Mouse (Mus musculus): Measurements from ENCODE around the gene Lhfpl4. TPM values are rescaled to one million over a fixed set of nuclear protein-coding genes. Genes with fewer than 3 reads are reported as not detected.

Gene Lhfpl4
- total RNA-seq, 1 experiment, result 5.2 TPM

DNA sequence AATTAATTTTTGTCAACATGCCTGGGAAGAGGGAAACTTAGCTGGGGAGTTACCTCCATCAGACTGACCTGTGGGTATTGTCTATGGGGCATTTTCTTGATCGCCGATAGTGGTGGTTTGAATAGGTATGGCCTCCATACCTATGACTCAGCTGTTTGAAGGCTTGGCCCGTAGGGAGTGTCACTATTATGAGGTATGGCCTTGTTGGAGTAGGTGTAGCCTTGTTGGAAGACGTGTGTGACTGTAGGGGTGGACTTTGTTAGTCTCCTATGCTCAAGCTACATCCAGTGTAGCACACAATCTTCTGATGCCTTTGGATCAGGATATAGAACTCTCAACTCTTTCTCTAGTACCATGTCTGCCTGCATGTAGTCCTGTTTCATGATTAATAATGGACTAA, 39.1 kb downstream of the Lhfpl4 start:
- TF ChIP-seq MAFK (IDR thresholded peaks at IDR 0.05; ENCODE audit: insufficient read depth, low read depth, low read length) (no peak), ZNF384 (IDR thresholded peaks at IDR 0.05; ENCODE audit: low read depth, low read length) (no peak), CHD2 (IDR thresholded peaks at IDR 0.05; ENCODE audit: low read depth, low read length) (no peak), HCFC1 (IDR thresholded peaks at IDR 0.05; ENCODE audit: borderline replicate concordance, insufficient read depth, low read length) (no peak), ZC3H11A (IDR thresholded peaks at IDR 0.05; ENCODE audit: borderline replicate concordance, low read depth, low read length) (no peak)
- in situ Hi-C loops (cut with MboI; ENCODE audit: low sequenced_read_pairs in 2 of 2, unreplicated experiment in 2 of 2), result no loop called here
- no peak overlapping the region for H3K27ac ChIP-seq (ENCODE audit: insufficient read depth, low read depth, low read length, poor library complexity, severe bottlenecking)
- no peaks in the 10 kb centered on the region for H3K9me3 ChIP-seq (ENCODE audit: control insufficient read depth, insufficient read depth, low read depth, low read length)
- no peak overlapping the region for H3K9ac ChIP-seq (ENCODE audit: insufficient read depth, low read depth, low read length, poor library complexity, severe bottlenecking)
- peaks cover 0 to 6% of the 10 kb centered on the region in 2 experiments; a peak in 1 of 4 replicates for H3K4me1 ChIP-seq (ENCODE audit: control insufficient read depth in 2 of 2, insufficient read depth in 2 of 2, low read length in 2 of 2, poor library complexity in 1 of 2)
- no peak for DNase-seq (ENCODE audit: low read depth, low spot score)
- peaks cover 28% of the 10 kb centered on the region for H3K36me3 ChIP-seq (ENCODE audit: control insufficient read depth, insufficient read depth, low read length, poor library complexity, severe bottlenecking)
- H3K4me3 ChIP-seq (ENCODE audit: insufficient read depth in 1 of 2, low read depth in 1 of 2, low read length in 2 of 2, poor library complexity in 1 of 2, severe bottlenecking in 1 of 2), result no peak overlapping the region

DNA sequence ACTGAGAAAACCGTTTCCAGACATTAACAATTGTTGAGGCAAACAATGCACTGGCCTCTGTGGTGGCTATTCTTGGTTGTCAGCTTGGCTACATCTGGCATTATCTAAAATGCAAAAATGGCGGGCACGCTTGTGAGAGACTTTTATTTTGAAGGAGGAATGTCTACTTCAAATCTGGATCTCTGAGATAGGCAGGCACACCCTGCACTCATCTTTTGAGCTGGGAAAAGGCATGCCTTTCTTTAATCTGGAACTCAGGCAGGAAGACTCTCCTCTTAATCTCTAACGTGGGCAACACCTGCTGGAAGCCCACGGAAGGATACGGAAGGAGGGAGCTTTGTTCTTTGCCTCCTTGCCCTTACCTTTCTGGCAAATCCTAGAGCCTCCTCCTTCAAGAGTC, 40.3 kb downstream of the Lhfpl4 start:
- Histone ChIP-seq H3K9ac (ENCODE audit: insufficient read depth, low read depth, low read length, poor library complexity, severe bottlenecking) (no peak overlapping the region), H3K36me3 (ENCODE audit: control insufficient read depth, insufficient read depth, low read length, poor library complexity, severe bottlenecking) (peaks cover 37% of the 10 kb centered on the region), H3K4me3 (ENCODE audit: insufficient read depth in 1 of 2, low read depth in 1 of 2, low read length in 2 of 2, poor library complexity in 1 of 2, severe bottlenecking in 1 of 2) (no peak overlapping the region), H3K9me3 (ENCODE audit: control insufficient read depth, insufficient read depth, low read depth, low read length) (no peaks in the 10 kb centered on the region), H3K27ac (ENCODE audit: insufficient read depth, low read depth, low read length, poor library complexity, severe bottlenecking) (no peak overlapping the region), H3K4me1 (ENCODE audit: control insufficient read depth in 2 of 2, insufficient read depth in 2 of 2, low read length in 2 of 2, poor library complexity in 1 of 2) (peaks cover 0 to 8% of the 10 kb centered on the region in 2 experiments; a peak in 1 of 4 replicates)
- in situ Hi-C loops (cut with MboI; ENCODE audit: low sequenced_read_pairs in 2 of 2, unreplicated experiment in 2 of 2), result no loop called here
- DNase-seq (ENCODE audit: low read depth, low spot score), result no peak
- TF ChIP-seq ZC3H11A (IDR thresholded peaks at IDR 0.05; ENCODE audit: borderline replicate concordance, low read depth, low read length) (no peak), ZNF384 (IDR thresholded peaks at IDR 0.05; ENCODE audit: low read depth, low read length) (no peak), MAFK (IDR thresholded peaks at IDR 0.05; ENCODE audit: insufficient read depth, low read depth, low read length) (no peak), CHD2 (IDR thresholded peaks at IDR 0.05; ENCODE audit: low read depth, low read length) (no peak), HCFC1 (IDR thresholded peaks at IDR 0.05; ENCODE audit: borderline replicate concordance, insufficient read depth, low read length) (no peak)

DNA sequence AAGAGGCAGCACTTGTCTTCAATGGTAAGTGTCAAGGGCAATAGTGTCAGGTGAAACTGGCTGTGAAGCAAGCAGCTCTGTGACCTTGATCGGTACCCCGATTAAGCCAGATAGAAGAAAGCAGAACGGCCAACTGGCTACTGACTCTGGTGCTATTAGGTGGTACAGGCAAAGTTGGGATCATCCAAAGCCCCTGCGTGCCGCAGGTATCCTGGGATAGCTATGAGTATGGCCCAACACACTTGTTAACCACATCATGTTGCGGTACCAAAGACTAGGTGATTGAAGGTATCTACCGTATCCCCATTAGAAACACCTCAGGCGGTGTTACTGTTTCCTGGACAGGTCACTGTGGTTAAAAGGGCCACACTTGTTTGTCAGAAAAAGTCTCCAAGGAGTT, 41.1 kb downstream of the Lhfpl4 start:
- peaks cover 0 to 8% of the 10 kb centered on the region in 2 experiments; a peak in 1 of 4 replicates for H3K4me1 ChIP-seq (ENCODE audit: control insufficient read depth in 2 of 2, insufficient read depth in 2 of 2, low read length in 2 of 2, poor library complexity in 1 of 2)
- H3K27ac ChIP-seq (ENCODE audit: insufficient read depth, low read depth, low read length, poor library complexity, severe bottlenecking), result no peak overlapping the region
- no peak for DNase-seq (ENCODE audit: low read depth, low spot score)
- H3K4me3 ChIP-seq (ENCODE audit: insufficient read depth in 1 of 2, low read depth in 1 of 2, low read length in 2 of 2, poor library complexity in 1 of 2, severe bottlenecking in 1 of 2), result no peak overlapping the region
- no peaks in the 10 kb centered on the region for H3K9me3 ChIP-seq (ENCODE audit: control insufficient read depth, insufficient read depth, low read depth, low read length)
- in situ Hi-C loops (cut with MboI; ENCODE audit: low sequenced_read_pairs in 2 of 2, unreplicated experiment in 2 of 2), result no loop called here
- peaks cover 42% of the 10 kb centered on the region for H3K36me3 ChIP-seq (ENCODE audit: control insufficient read depth, insufficient read depth, low read length, poor library complexity, severe bottlenecking)
- no peak for TF ChIP-seq CHD2 (IDR thresholded peaks at IDR 0.05; ENCODE audit: low read depth, low read length)
- no peak for TF ChIP-seq HCFC1 (IDR thresholded peaks at IDR 0.05; ENCODE audit: borderline replicate concordance, insufficient read depth, low read length)
- TF ChIP-seq ZC3H11A (IDR thresholded peaks at IDR 0.05; ENCODE audit: borderline replicate concordance, low read depth, low read length), result no peak
- no peak for TF ChIP-seq MAFK (IDR thresholded peaks at IDR 0.05; ENCODE audit: insufficient read depth, low read depth, low read length)
- TF ChIP-seq ZNF384 (IDR thresholded peaks at IDR 0.05; ENCODE audit: low read depth, low read length), result no peak
- no peak overlapping the region for H3K9ac ChIP-seq (ENCODE audit: insufficient read depth, low read depth, low read length, poor library complexity, severe bottlenecking)

DNA sequence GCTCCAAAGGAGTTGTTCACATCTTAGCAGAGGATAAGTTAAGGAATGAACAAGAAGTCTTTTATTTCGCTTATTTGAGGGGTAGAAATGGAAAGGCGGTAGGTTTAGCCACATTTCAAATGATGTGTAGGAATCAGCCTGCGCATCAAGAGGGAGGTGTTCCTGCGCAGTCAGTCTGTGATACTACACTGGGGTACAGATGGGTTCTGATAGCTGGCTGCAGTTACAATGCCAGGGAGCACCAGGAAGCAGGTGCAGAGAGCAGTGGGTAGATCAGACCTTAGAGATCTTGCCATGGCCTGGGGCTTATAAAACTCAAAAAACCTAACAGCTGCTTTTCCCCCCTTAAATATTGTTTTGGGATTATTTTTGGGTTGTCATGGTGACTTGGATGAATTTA, 49.9 kb downstream of the Lhfpl4 start:
- DNase-seq (ENCODE audit: low read depth, low spot score), result no peak
- H3K36me3 ChIP-seq (ENCODE audit: control insufficient read depth, insufficient read depth, low read length, poor library complexity, severe bottlenecking), result peaks cover 27% of the 10 kb centered on the region
- in situ Hi-C loops (cut with MboI; ENCODE audit: low sequenced_read_pairs in 2 of 2, unreplicated experiment in 2 of 2), result loop anchor here in 1 of 2 experiments (5.0 kb wide), 1 partner anchor 33 kb away; no protein-coding TSS in a partner anchor
- no peak overlapping the region for H3K4me3 ChIP-seq (ENCODE audit: insufficient read depth in 1 of 2, low read depth in 1 of 2, low read length in 2 of 2, poor library complexity in 1 of 2, severe bottlenecking in 1 of 2)
- H3K9me3 ChIP-seq (ENCODE audit: control insufficient read depth, insufficient read depth, low read depth, low read length), result no peaks in the 10 kb centered on the region
- no peak overlapping the region for H3K9ac ChIP-seq (ENCODE audit: insufficient read depth, low read depth, low read length, poor library complexity, severe bottlenecking)
- H3K4me1 ChIP-seq (ENCODE audit: control insufficient read depth in 2 of 2, insufficient read depth in 2 of 2, low read length in 2 of 2, poor library complexity in 1 of 2), result no peaks in the 10 kb centered on the region
- TF ChIP-seq HCFC1 (IDR thresholded peaks at IDR 0.05; ENCODE audit: borderline replicate concordance, insufficient read depth, low read length) (no peak), ZNF384 (IDR thresholded peaks at IDR 0.05; ENCODE audit: low read depth, low read length) (no peak)
- H3K27ac ChIP-seq (ENCODE audit: insufficient read depth, low read depth, low read length, poor library complexity, severe bottlenecking), result no peak overlapping the region

DNA sequence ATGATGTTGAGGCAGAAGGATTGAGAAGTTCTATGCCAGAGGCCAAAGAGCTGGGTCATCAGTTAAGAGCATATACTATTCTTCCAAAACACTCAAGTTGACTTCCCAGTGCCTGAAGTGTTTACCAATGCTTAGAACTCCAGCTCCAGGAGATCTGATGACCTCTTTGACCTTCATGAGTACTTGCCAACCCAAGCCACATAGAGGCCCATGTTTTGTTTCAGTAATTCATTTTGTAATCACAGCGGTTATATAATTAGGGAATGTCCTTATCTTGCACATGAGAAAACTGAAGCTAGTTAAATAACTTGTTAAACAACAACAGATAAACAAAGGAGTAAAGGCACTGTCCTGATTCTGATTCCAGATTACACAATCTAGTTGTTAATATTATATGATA, 50.4 kb downstream of the Lhfpl4 start:
- no peak overlapping the region for H3K9ac ChIP-seq (ENCODE audit: insufficient read depth, low read depth, low read length, poor library complexity, severe bottlenecking)
- no peak for TF ChIP-seq ZNF384 (IDR thresholded peaks at IDR 0.05; ENCODE audit: low read depth, low read length)
- no peak for TF ChIP-seq MAFK (IDR thresholded peaks at IDR 0.05; ENCODE audit: insufficient read depth, low read depth, low read length)
- no peak for TF ChIP-seq HCFC1 (IDR thresholded peaks at IDR 0.05; ENCODE audit: borderline replicate concordance, insufficient read depth, low read length)
- no peak for TF ChIP-seq ZC3H11A (IDR thresholded peaks at IDR 0.05; ENCODE audit: borderline replicate concordance, low read depth, low read length)
- TF ChIP-seq CHD2 (IDR thresholded peaks at IDR 0.05; ENCODE audit: low read depth, low read length), result no peak
- H3K27ac ChIP-seq (ENCODE audit: insufficient read depth, low read depth, low read length, poor library complexity, severe bottlenecking), result no peak overlapping the region
- DNase-seq (ENCODE audit: low read depth, low spot score), result no peak
- no peaks in the 10 kb centered on the region for H3K9me3 ChIP-seq (ENCODE audit: control insufficient read depth, insufficient read depth, low read depth, low read length)
- H3K4me3 ChIP-seq (ENCODE audit: insufficient read depth in 1 of 2, low read depth in 1 of 2, low read length in 2 of 2, poor library complexity in 1 of 2, severe bottlenecking in 1 of 2), result no peak overlapping the region
- H3K4me1 ChIP-seq (ENCODE audit: control insufficient read depth in 2 of 2, insufficient read depth in 2 of 2, low read length in 2 of 2, poor library complexity in 1 of 2), result no peaks in the 10 kb centered on the region
- in situ Hi-C loops (cut with MboI; ENCODE audit: low sequenced_read_pairs in 2 of 2, unreplicated experiment in 2 of 2), result loop anchor here in 1 of 2 experiments (5.0 kb wide), 1 partner anchor 32 kb away; no protein-coding TSS in a partner anchor
- H3K36me3 ChIP-seq (ENCODE audit: control insufficient read depth, insufficient read depth, low read length, poor library complexity, severe bottlenecking), result peaks cover 24% of the 10 kb centered on the region

Measured in ES-E14 (cell line).